Mouse (Mus musculus) megakaryocyte-erythroid progenitor cell, adult 5-6 weeks (primary cell): ENCODE results near the gene Mbl1. TPM values are rescaled to one million over a fixed set of nuclear protein-coding genes. Genes with fewer than 3 reads are reported as not detected.

Experiments used
- ATAC-seq: replicated peaks from 2 replicates; pipeline ENCODE4 v1.8.0; 2016; ENCODE audit warnings: mild to moderate bottlenecking, inconsistent platforms; ENCODE audit not compliant: severe bottlenecking, poor library complexity, low FRiP score, low TSS enrichment
- total RNA-seq, 2 experiments: library from RNA; stranded (forward) in 1 of 2; stranded (reverse) in 1 of 2; fragments of 200-1000, 215-1000 nt in 1 of 2; fragments of >200 nt in 1 of 2; fragmentation: Nextera tagmentation in 1 of 2; gene quantifications; 2 replicates each; pipeline ENCODE4 v1.2.3; 2014 to 2017

Mbl1 gene
- not detected in 2 replicates for total RNA-seq (2014; fragmentation: Nextera tagmentation)
- total RNA-seq (2017): not detected in 2 replicates

- no peak for ATAC-seq
Observed at GRCm38 (mm10) chr14:41151220-41151898, at the start of gene Mbl1. Gene Mbl1, plus strand, starts transcription at chr14:41151458.

DNA sequence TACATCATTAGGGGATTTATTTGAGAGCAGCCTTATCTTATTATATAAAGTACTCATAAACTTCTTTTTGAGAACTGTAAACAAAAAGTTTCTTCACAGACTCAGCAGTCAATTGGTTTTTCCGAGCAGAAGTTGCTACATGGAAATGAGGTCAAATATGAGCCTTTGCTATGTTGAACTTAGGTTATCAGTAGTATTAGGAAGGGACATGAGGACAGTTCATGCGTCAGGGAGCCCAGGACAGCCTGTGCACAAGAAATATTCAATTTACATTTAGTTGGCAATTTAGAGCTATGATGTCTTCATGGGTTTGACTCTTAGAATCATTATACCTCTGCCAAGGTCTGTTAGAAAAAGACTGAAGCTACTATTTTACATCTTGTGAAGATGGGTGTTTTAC, 49.0 kb upstream of the Mbl1 start:
- no peak for ATAC-seq

DNA sequence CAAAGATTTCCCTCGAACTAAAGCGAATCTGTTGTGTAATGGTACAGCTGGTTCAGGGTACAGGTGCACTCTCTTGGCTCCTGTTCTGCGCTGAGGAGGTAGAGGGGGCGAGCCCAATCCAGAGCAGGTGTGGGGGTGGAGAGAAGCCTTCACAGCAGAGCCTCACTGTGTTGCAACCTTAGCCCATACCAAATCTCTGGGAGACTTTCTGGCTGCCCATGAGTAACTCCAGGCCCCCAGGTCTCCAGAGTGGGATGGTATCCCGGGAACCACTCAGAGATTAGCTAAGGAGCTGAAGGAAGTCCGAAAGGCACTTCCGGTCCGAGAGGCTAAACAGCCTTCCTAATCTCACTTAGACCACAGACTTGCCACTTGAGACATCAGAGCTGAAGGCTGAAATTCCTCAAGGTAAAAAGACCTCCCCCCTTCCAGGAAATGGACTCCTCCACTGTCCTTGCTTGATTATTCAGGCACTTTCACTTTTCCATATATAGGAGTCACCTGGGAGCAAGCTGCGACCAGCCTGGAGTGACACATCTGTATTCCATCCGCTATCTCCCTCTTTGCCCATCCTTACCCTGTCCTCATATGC, 46.3 kb upstream of the Mbl1 start, which contains the start of gene Mat1a:
Gene Mat1a, plus strand, starts transcription at position 183 of the 592 bp plus-strand sequence.
- ATAC-seq: no peak

- no peak for ATAC-seq
Observed at GRCm38 (mm10) chr14:41111031-41111668, 40.1 kb upstream of the Mbl1 start.

DNA sequence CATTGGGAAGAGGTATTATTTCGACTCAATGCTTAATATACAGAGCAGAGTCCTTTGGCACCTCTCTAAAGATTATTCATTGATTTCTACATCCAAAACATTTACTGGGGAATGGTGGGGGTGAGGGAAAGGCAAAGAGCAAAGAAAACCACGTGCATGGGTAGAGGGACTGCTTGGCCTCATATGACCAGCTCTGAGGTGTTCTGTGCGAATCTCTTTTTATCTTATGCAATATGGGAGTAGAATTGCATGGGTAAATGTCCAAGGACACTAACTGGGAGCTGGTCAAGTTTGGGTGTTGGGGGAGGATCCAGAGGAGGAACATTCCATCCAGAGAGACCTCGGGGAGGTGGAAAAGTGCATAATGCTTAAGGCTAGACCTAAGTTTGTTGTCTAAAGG, 38.3 kb upstream of the Mbl1 start:
- ATAC-seq: no peak

GRCm38 (mm10) chr14:41116271-41116670, 35.0 kb upstream of the Mbl1 start:
- ATAC-seq: no peak

GRCm38 (mm10) chr14:41124683-41125082, 26.6 kb upstream of the Mbl1 start:
- ATAC-seq: no peak

DNA sequence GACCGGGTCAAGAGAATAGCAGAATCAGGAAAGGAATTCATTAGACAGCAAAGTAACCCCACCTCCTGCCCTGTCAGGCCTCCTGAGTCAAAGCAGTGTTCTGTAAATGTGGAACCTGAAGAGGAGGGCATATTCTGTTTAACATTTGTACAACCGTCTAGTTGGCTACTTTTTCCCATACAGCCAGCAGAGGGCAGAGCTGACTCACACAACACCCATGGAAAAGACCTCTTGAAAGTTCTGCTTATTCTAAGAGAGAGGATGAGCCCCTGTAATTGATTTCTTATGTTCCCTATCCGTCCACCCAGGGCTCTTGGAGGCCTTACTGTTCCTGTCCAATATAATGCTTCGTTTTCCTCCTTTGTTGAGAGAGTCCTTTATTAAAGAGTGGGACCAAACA, 23.3 kb upstream of the Mbl1 start:
- ATAC-seq: no peak

- ATAC-seq: no peak
Observed at GRCm38 (mm10) chr14:41131540-41131939, 19.7 kb upstream of the Mbl1 start, which contains the start of gene Sftpa1. Gene Sftpa1, plus strand, starts transcription at chr14:41131782.

DNA sequence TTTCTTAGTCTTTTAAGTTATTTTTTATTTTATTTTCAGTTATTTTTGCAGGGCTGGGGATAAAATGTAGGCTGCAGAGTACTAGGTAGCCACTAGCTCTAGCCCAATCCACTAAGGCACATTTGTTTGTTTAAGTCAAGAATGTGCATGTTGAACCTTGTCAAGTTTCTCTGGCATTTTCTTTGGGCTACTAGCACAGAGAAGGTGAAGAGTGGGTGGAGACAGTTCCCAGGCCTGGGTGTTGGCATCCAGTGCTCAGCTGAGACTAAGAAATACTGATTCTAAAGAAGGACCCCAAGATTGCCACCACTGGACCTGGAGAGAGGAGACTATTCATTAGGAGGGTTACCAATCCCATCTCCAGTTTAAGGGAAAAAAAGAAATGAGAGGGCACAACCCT, 14.3 kb upstream of the Mbl1 start:
- ATAC-seq: no peak

GRCm38 (mm10) chr14:41140686-41141085, 10.6 kb upstream of the Mbl1 start:
- ATAC-seq: no peak

DNA sequence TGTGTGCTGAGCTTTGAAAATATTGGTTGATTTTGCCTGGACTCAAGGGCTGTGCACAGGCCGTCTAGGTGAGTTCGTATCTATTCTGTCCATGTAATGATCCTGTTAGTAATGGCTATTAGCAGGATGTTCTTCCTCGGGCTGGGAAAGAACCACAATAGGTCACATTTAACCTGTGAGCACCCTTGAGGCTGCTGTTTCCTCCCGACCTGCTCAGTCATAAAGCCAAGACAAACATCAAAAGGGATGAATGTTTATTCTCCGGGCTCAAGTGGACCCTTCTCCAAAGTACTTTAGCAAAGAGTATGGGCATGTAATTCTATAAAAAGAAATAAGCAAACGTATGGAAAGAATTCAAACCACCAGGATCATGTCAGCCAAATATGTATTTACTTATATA, 5.2 kb upstream of the Mbl1 start:
- no peak for ATAC-seq

GRCm38 (mm10) chr14:41146922-41147321, 4.3 kb upstream of the Mbl1 start:
- no peak for ATAC-seq

- no peak for ATAC-seq
Observed at GRCm38 (mm10) chr14:41147356-41147755, 3.9 kb upstream of the Mbl1 start.

DNA sequence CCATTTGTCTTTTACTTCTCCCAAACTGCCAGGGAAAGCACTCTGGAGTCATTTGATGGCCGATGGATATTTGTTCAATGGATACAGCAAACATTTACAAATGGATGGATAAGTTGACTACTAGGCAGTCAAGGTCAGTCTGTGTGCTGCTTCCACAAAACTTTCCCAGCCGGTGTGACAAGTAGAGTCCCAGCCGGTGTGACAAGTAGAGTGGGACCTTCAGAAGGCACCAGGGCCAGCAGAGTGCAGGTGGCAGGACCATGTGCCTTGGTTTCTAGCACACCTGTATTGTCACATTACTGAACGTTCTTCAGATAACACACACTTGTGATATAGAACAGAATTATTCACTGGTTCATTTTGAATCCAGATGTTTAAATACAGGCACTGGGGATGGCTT, 8.8 kb downstream of the Mbl1 start:
- ATAC-seq: no peak

- no peak for ATAC-seq
Observed at GRCm38 (mm10) chr14:41160743-41161142, 9.5 kb downstream of the Mbl1 start.

DNA sequence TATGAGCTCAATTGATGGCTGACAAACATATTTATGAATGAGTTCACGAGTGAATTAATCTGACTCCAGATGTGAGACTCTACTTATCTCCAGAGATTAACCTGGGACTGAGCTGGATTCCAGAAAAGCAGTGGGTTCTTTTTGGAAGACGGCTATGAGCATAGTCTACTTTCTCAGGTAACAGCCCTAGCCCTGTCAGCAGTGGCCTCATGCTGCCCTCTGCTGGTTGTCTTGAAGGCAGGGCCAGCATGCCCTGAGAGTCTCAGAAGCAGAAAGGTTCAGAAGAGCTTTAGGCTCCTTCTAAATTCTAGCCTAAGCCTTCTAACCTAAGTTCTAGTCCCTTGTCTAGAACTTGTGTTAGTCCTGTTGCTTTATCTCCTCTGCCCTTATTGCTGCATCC, 11.4 kb downstream of the Mbl1 start:
- ATAC-seq: peak; percentile 61; the same call in 1 of the 2 replicates

DNA sequence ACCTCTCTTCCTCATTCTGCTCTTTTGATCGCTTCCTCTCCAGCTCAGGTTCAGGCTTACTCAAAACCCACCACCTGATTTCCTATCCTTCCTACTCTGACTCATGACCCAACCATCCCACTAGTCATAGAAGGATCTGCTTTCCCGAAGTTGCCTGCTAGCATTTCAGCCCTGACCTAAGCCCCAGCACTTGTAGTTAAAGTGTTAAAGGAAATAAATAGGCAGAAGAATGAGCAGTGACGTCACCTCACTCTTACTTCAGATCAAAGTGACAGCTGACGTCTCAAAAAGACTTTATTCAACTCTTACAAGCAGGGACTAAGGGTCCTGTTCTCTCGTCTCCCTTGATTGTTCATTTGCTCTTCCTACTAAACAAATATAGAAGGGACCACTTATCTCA, 16.0 kb downstream of the Mbl1 start:
- ATAC-seq: no peak

- no peak for ATAC-seq
Observed at GRCm38 (mm10) chr14:41168567-41168966, 17.3 kb downstream of the Mbl1 start.

DNA sequence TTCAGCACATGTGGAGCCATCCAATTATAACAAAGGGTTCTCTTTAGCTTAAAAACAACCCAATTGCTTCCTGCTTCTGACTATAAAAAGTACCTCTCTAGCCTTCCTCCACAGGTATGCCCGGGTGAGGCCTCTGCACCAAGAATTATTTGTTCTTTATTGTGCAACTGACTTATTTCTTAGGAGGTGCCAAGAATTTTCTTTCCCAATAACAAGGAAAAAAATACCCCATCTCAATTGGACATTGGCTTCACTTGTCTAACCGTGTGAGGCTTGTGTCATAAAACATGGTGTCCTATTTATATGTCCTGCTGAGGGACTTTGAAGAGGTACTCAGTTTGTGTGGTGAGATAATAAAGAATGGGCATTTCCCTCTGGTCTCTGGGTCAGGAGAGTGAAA, 19.3 kb downstream of the Mbl1 start:
- no peak for ATAC-seq

- no peak for ATAC-seq
Observed at GRCm38 (mm10) chr14:41174802-41175201, 23.5 kb downstream of the Mbl1 start.
